Mouse (Mus musculus): ENCODE measurements at regions not wholly inside any gene's neighbourhood (a gene's known extent, or its start where the extent isn't known, plus 50 kb on each side); places are given as distances from the start of the nearest gene placed in this dataset.

- no peak for DNase-seq (ENCODE audit: low spot score in 2 of 2)
Measured at GRCm38 (mm10) chr3:58311104-58311685, 103.3 kb upstream of the Tsc22d2 start.

- DNase-seq (ENCODE audit: low spot score in 2 of 2) = no peak
Measured at GRCm38 (mm10) chr3:58312623-58313022, 101.9 kb upstream of the Tsc22d2 start.

GRCm38 (mm10) chr3:58315236-58315635 lies 99.3 kb upstream of the Tsc22d2 start:
- DNase-seq (ENCODE audit: low spot score in 2 of 2) = no peak

- no peak for DNase-seq (ENCODE audit: low spot score in 2 of 2)
Measured at GRCm38 (mm10) chr3:58317240-58317639, 97.3 kb upstream of the Tsc22d2 start.

GRCm38 (mm10) chr3:58318756-58319155 lies 95.8 kb upstream of the Tsc22d2 start:
- no peak for DNase-seq (ENCODE audit: low spot score in 2 of 2)

- no peak for DNase-seq (ENCODE audit: low spot score in 2 of 2)
Measured at GRCm38 (mm10) chr3:58319463-58319862, 95.1 kb upstream of the Tsc22d2 start.

- no peak for DNase-seq (ENCODE audit: low spot score in 2 of 2)
Measured at GRCm38 (mm10) chr3:58320812-58321211, 93.7 kb upstream of the Tsc22d2 start.

GRCm38 (mm10) chr3:58322322-58322721 lies 92.2 kb upstream of the Tsc22d2 start:
- DNase-seq (ENCODE audit: low spot score in 2 of 2) = no peak

- DNase-seq (ENCODE audit: low spot score in 2 of 2) = no peak
Measured at GRCm38 (mm10) chr3:58327721-58328120, 86.8 kb upstream of the Tsc22d2 start.

GRCm38 (mm10) chr3:58330186-58330585 lies 84.3 kb upstream of the Tsc22d2 start:
- peak; percentile 67 to 74 for DNase-seq (ENCODE audit: low spot score in 2 of 2)

- no peak for DNase-seq (ENCODE audit: low spot score in 2 of 2)
Measured at GRCm38 (mm10) chr3:58333997-58334396, 80.5 kb upstream of the Tsc22d2 start.

GRCm38 (mm10) chr3:58335277-58335676 lies 79.2 kb upstream of the Tsc22d2 start:
- no peak for DNase-seq (ENCODE audit: low spot score in 2 of 2)

GRCm38 (mm10) chr3:58336135-58336534 lies 78.4 kb upstream of the Tsc22d2 start:
- DNase-seq (ENCODE audit: low spot score in 2 of 2) = no peak

- DNase-seq (ENCODE audit: low spot score in 2 of 2) = no peak
Measured at GRCm38 (mm10) chr3:58336590-58336989, 77.9 kb upstream of the Tsc22d2 start.

GRCm38 (mm10) chr3:58338976-58339375 lies 75.5 kb upstream of the Tsc22d2 start:
- DNase-seq (ENCODE audit: low spot score in 2 of 2) = no peak

- no peak for DNase-seq (ENCODE audit: low spot score in 2 of 2)
Measured at GRCm38 (mm10) chr3:58342096-58342495, 72.4 kb upstream of the Tsc22d2 start.

GRCm38 (mm10) chr3:58362563-58362962 lies 52.0 kb upstream of the Tsc22d2 start:
- no peak for DNase-seq (ENCODE audit: low spot score in 2 of 2)

- no peak for DNase-seq (ENCODE audit: low spot score in 2 of 2)
Measured at GRCm38 (mm10) chr3:58364526-58364925, 50.0 kb upstream of the Tsc22d2 start.

Data from right cerebral cortex, postnatal 10 days (tissue).